Mouse (Mus musculus): ENCODE data around the gene Sox5.

GRCm38 (mm10) chr6:144380171-144380570 is 401.6 kb downstream of the Sox5 start:
- TF ChIP-seq CTCF (IDR thresholded peaks at IDR 0.05; ENCODE audit: extremely low read depth, insufficient read depth, insufficient read length, insufficient replicate concordance) (no peak), POLR2A (IDR thresholded peaks at IDR 0.05; ENCODE audit: low read depth, low read length) (no peak)

All from spleen, adult 2 months (tissue).